Mouse (Mus musculus): ENCODE results near the gene Snx30. TPM values are rescaled to one million over a fixed set of nuclear protein-coding genes. Genes with fewer than 3 reads are reported as not detected.
A peak's percentile ranks its signal among the peaks of the same experiment; 100 is the strongest.

The Snx30 gene
- polyA plus RNA-seq, 1 experiment from 2014 or later: 7.7 TPM

DNA sequence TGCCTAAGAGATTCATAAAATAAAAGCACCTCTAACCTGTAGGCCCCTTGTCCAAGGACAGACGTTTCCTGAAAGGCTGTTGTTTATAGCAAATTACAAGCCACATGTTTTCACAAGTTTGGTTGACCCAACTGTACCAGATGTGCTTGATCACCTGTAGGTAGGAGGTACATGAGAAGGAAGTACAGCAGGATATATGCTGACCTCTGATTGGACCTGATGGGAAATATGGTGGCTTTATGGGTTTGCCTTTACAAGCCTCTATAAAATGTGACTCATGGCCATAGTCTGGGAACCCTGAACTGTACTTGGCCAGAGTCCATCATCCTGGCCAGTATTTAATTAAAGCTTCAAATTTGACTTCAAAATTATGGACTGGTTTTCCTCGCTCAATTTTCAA lies 131.9 kb downstream of the Snx30 start:
- Histone ChIP-seq H3K36me3 (no peaks in the 10 kb centered on the region), H3K27ac (no peak overlapping the region), H3K27me3 (no peaks in the 10 kb centered on the region), H3K9me3 (replicated peaks) (no peaks in the 10 kb centered on the region), H3K4me3 (replicated peaks) (no peak overlapping the region), H3K4me1 (no peaks in the 10 kb centered on the region), H3K4me2 (no peak overlapping the region), H3K9ac (no peak overlapping the region)
- WGBS: 43% methylated on average over 2 of the region's 2 CpGs
- 0 out of 2 replicates have a peak, but pooled peaks have one; percentile 52 for ATAC-seq (replicated peaks; ENCODE audit: low FRiP score)

Other genes with a start within 250 kb of the Snx30 start
- gene Hsdl2, start 224.3 kb upstream of the Snx30 start, polyA plus RNA-seq (2015; fragmentation: Nextera tagmentation; extraction: Ambion mirVana): 24.1 and 25.4 TPM in 2 replicates
- 34.9 and 35.6 TPM in 2 replicates for gene E130308A19Rik, start 179.6 kb upstream of the Snx30 start, polyA plus RNA-seq (2015; fragmentation: Nextera tagmentation; extraction: Ambion mirVana)
- gene Inip, start 4.3 kb upstream of the Snx30 start, polyA plus RNA-seq (2015; fragmentation: Nextera tagmentation; extraction: Ambion mirVana): 59.3 and 63.3 TPM in 2 replicates
- gene Slc46a2, start 109.2 kb downstream of the Snx30 start, polyA plus RNA-seq (2015; fragmentation: Nextera tagmentation; extraction: Ambion mirVana): 0.05 TPM in 1 of 2 replicates, not detected in the other
- gene Mup4, start 154.9 kb downstream of the Snx30 start, polyA plus RNA-seq (2015; fragmentation: Nextera tagmentation; extraction: Ambion mirVana): not detected in 2 replicates
- not detected in 2 replicates for gene Mup6, start 158.5 kb downstream of the Snx30 start, polyA plus RNA-seq (2015; fragmentation: Nextera tagmentation; extraction: Ambion mirVana)